Mouse (Mus musculus): ENCODE data around the gene Gm17067. TPM values are rescaled to one million over a fixed set of nuclear protein-coding genes. Genes with fewer than 3 reads are reported as not detected.

Gene Gm17067
- polyA plus RNA-seq, 1 experiment from 2014 or later = not detected

Other genes with a start within 250 kb of the Gm17067 start
- gene Zfp141, start 221.3 kb downstream of the Gm17067 start, polyA plus RNA-seq (2015; fragmentation: Nextera tagmentation; extraction: Ambion mirVana) = 16.0 and 17.4 TPM in 2 replicates
- not detected in 2 replicates for gene Gm21028, start 148.4 kb downstream of the Gm17067 start, polyA plus RNA-seq (2015; fragmentation: Nextera tagmentation; extraction: Ambion mirVana)
- gene Zfp977, start 134.5 kb downstream of the Gm17067 start, polyA plus RNA-seq (2015; fragmentation: Nextera tagmentation; extraction: Ambion mirVana) = 2.1 and 2.3 TPM in 2 replicates
- 2.4 and 3.3 TPM in 2 replicates for gene Zfp976, start 84.4 kb downstream of the Gm17067 start, polyA plus RNA-seq (2015; fragmentation: Nextera tagmentation; extraction: Ambion mirVana)
- gene Zfp975, start 34.3 kb downstream of the Gm17067 start, polyA plus RNA-seq (2015; fragmentation: Nextera tagmentation; extraction: Ambion mirVana) = 8.1 and 8.4 TPM in 2 replicates
- not detected in 2 replicates for gene Vmn2r62, start 66.5 kb upstream of the Gm17067 start, polyA plus RNA-seq (2015; fragmentation: Nextera tagmentation; extraction: Ambion mirVana)
- not detected in 2 replicates for gene Gm2381, start 140.2 kb upstream of the Gm17067 start, polyA plus RNA-seq (2015; fragmentation: Nextera tagmentation; extraction: Ambion mirVana)
- not detected in 2 replicates for gene Vmn2r63, start 206.8 kb upstream of the Gm17067 start, polyA plus RNA-seq (2015; fragmentation: Nextera tagmentation; extraction: Ambion mirVana)